Mouse (Mus musculus) small intestine, adult 2 months (tissue): ENCODE data around the gene Dnase1l1.

Experiments
- CTCF ChIP-seq: fragments of 200-500 bp; IDR thresholded peaks from 2 replicates; pipeline ENCODE4 v1.5.1; 2012; ENCODE audit warnings: low read depth, mild to moderate bottlenecking, control low read depth, inconsistent platforms, low read length, moderate library complexity, mixed read lengths; ENCODE audit not compliant: insufficient replicate concordance, insufficient read length; ENCODE audit errors: extremely low read depth
- POLR2A ChIP-seq: fragments of 200-500 bp; IDR thresholded peaks from 2 replicates; pipeline ENCODE4 v1.6.1; 2012; ENCODE audit warnings: low read depth, mild to moderate bottlenecking, control low read depth, inconsistent platforms, low read length, moderate library complexity

GRCm38 (mm10) chrX:74329215-74329671 is 47.1 kb upstream of the Dnase1l1 start:
- no peak for TF ChIP-seq POLR2A
- no peak for TF ChIP-seq CTCF
